Mouse (Mus musculus) cerebellum, adult 2 months (tissue): ENCODE data around the gene Hoxd1. TPM values are rescaled to one million over a fixed set of nuclear protein-coding genes. Genes with fewer than 3 reads are reported as not detected.

Source experiments
- DNase-seq, 2 experiments: peaks; one replicate each; pipeline ENCODE4 v3.0.0; 2021
- H3K27ac ChIP-seq: fragments of 200-500 bp; 2 replicates; pipeline ENCODE4 v1.5.1; 2012; ENCODE audit warnings: low read length, control low read depth, inconsistent platforms; ENCODE audit not compliant: insufficient read depth
- H3K27me3 ChIP-seq: fragments of 200-500 bp; 2 replicates; pipeline ENCODE4 v1.6.1; 2012; ENCODE audit warnings: inconsistent platforms, mild to moderate bottlenecking, low read length, moderate library complexity; ENCODE audit not compliant: control insufficient read depth, insufficient read depth
- H3K4me1 ChIP-seq: fragments of 200-500 bp; 2 replicates; pipeline ENCODE4 v1.6.1; 2011; ENCODE audit warnings: low read length; ENCODE audit not compliant: control insufficient read depth, insufficient read depth
- H3K4me3 ChIP-seq: fragments of 200-500 bp; replicated peaks from 2 replicates; pipeline ENCODE3; 2011; ENCODE audit warnings: mild to moderate bottlenecking, low read depth, low read length, control low read depth; ENCODE audit not compliant: insufficient read depth
- CTCF ChIP-seq: fragments of 200-500 bp; IDR thresholded peaks from 2 replicates; pipeline ENCODE4 v1.5.1; 2011; ENCODE audit warnings: low read depth, mild to moderate bottlenecking, control low read depth, low read length, moderate library complexity, borderline replicate concordance; ENCODE audit not compliant: insufficient read depth
- POLR2A ChIP-seq: fragments of 200-500 bp; IDR thresholded peaks from 2 replicates; pipeline ENCODE4 v1.6.1; 2011; ENCODE audit warnings: low read length, control low read depth, borderline replicate concordance; ENCODE audit not compliant: insufficient read depth
- WGBS: fragments of 180-500 bp; shearing (Covaris S2); methylation state at CpG from one replicate; pipeline ENCODE4 v1.1.7; 2018; 5-methylcytosine and 5-hydroxymethylcytosine counted together
- polyA plus RNA-seq: library from polyadenylated mRNA; depleted of rRNA; stranded (reverse); fragments of >200 nt; gene quantifications from 2 replicates; pipeline ENCODE4 v1.2.3, GENCODE M21; 2012

Hoxd1 gene
- polyA plus RNA-seq, 1 experiment, result 0.77 TPM

DNA sequence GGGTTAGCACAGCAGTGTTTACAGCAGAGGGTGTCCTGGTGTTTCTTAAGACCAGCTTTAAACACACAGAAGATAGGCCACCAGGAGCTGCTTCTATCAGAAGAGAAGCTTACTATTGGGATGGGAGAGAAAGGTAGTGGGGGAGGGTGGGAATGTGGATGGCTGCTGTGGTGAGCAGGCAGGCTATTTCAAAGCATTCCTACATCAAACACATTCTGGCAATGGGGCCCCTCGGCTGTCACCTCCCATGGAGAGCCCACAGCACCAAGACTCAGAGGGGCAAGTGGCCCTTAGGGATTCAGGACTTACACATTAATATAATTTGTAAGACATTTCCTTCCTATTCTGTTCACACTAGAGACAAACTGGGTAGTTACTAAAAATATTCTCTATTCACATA is 2.6 kb upstream of the Hoxd1 start:
- 9% methylated on average over 1 of the region's 1 CpGs for WGBS
- peaks cover 4% of the 10 kb centered on the region; the same call in 1 of the 2 replicates for H3K27me3 ChIP-seq

GRCm38 (mm10) chr2:74761941-74762340 is 839 bp upstream of the Hoxd1 start:
- peaks cover 4% of the 10 kb centered on the region; the same call in 1 of the 2 replicates for H3K27me3 ChIP-seq
- H3K27ac ChIP-seq, result no peak overlapping the region
- no peak for DNase-seq
- WGBS, result 7% methylated on average over 13 of the region's 13 CpGs
- TF ChIP-seq POLR2A (no peak), CTCF (no peak)
- no peak overlapping the region for H3K4me3 ChIP-seq
- H3K4me1 ChIP-seq, result no peaks in the 10 kb centered on the region

More for the DNA sequence above, 2.6 kb upstream of the Hoxd1 start:
- no peak for TF ChIP-seq POLR2A
- no peak for TF ChIP-seq CTCF
- no peak for DNase-seq
- Histone ChIP-seq H3K27ac (no peak overlapping the region), H3K4me3 (no peak overlapping the region), H3K4me1 (no peaks in the 10 kb centered on the region)

- no peak for DNase-seq
- Histone ChIP-seq H3K4me1 (no peaks in the 10 kb centered on the region), H3K4me3 (no peak overlapping the region), H3K27ac (no peak overlapping the region), H3K27me3 (peaks cover 4% of the 10 kb centered on the region; the same call in 1 of the 2 replicates)
- 3% methylated on average over 53 of the region's 53 CpGs for WGBS
- TF ChIP-seq POLR2A (no peak), CTCF (no peak)
Observed at GRCm38 (mm10) chr2:74763245-74763735, 510 bp downstream of the Hoxd1 start.

GRCm38 (mm10) chr2:74763976-74764375 is 1.2 kb downstream of the Hoxd1 start:
- peaks cover 4% of the 10 kb centered on the region; the same call in 1 of the 2 replicates for H3K27me3 ChIP-seq
- 57% methylated on average over 10 of the region's 10 CpGs for WGBS
- TF ChIP-seq CTCF (no peak), POLR2A (no peak)

GRCm38 (mm10) chr2:74774359-74774758 is 11.6 kb downstream of the Hoxd1 start:
- H3K4me1 ChIP-seq, result no peaks in the 10 kb centered on the region
- DNase-seq, result no peak
- WGBS, result 85% methylated on average over 2 of the region's 2 CpGs
- TF ChIP-seq CTCF (no peak), POLR2A (no peak)
- H3K27ac ChIP-seq, result no peak overlapping the region
- H3K4me3 ChIP-seq, result no peak overlapping the region
- no peaks in the 10 kb centered on the region; the same call in 1 of the 2 replicates for H3K27me3 ChIP-seq

More at GRCm38 (mm10) chr2:74763976-74764375, 1.2 kb downstream of the Hoxd1 start:
- Histone ChIP-seq H3K4me1 (no peaks in the 10 kb centered on the region), H3K27ac (no peak overlapping the region), H3K4me3 (no peak overlapping the region)
- no peak for DNase-seq

GRCm38 (mm10) chr2:74777536-74778275 is 14.9 kb downstream of the Hoxd1 start:
- Histone ChIP-seq H3K4me1 (no peaks in the 10 kb centered on the region), H3K27ac (no peak overlapping the region), H3K4me3 (no peak overlapping the region), H3K27me3 (no peaks in the 10 kb centered on the region)
- TF ChIP-seq POLR2A (no peak), CTCF (no peak)
- whole genome bisulfite sequencing, result 47% methylated on average over 13 of the region's 13 CpGs
- no peak for DNase-seq

DNA sequence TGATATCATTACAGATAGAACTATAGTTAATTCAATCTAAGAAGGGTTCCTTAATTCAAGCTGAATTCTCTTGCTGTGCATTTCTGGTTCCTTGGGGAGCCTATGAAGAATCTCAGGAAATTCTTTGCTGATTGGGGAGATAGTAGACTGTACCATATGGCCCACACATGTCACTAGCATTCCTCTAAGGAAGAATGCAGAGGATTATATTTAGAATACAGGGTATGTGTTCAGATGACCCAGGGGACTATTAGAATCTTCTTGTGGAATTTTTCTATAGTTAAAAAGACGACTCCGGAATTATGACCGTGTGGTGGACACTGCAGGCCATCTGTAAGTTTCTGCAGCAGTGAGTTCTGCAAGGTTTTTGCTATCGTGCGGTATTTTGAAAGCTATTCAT is 18.6 kb downstream of the Hoxd1 start:
- Histone ChIP-seq H3K4me3 (no peak overlapping the region), H3K27ac (no peak overlapping the region), H3K27me3 (no peaks in the 10 kb centered on the region), H3K4me1 (no peaks in the 10 kb centered on the region)
- no peak for TF ChIP-seq CTCF
- TF ChIP-seq POLR2A, result no peak
- DNase-seq, result no peak
- 81% methylated on average over 5 of the region's 5 CpGs for WGBS

DNA sequence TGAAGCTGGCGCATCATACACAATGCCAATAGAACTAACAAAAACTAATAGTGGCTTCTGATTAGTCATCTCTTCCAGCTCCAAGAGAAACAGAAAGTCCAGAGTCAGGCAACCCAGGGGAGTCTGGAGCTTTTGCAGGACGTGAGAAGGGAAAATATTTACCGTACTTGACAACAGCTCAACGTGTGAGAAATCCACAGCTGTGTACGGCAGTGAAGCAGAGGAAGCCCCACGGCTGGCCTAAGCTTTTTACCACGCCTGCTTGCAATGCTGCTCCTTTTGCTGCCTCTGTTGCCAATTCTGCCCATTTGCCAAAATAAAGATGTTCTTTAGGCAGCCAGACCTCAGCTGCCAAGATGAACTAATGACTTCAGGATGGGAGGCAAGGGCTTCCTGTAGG is 32.8 kb downstream of the Hoxd1 start:
- TF ChIP-seq POLR2A (no peak), CTCF (no peak)
- Histone ChIP-seq H3K4me3 (no peak overlapping the region), H3K27me3 (no peaks in the 10 kb centered on the region), H3K27ac (no peak overlapping the region), H3K4me1 (no peaks in the 10 kb centered on the region)
- WGBS, result 18% methylated on average over 7 of the region's 7 CpGs
- DNase-seq, result no peak
